In genomic region chr14:57283816-57284215, GRCm38 (mm10) we compare ENCODE assay signal across 23 mouse cellular contexts.
"Had no signal": no experiment of that assay in that cellular context is flagged by ENCODE, and none has a peak within 500 bp of the region (broad histone marks: within the 10 kb centered on the region; RNA-seq: fewer than 3 reads in every experiment).

No protein-coding gene starts in this region.

- H3K36me3 ChIP-seq: heart, embryonic 13.5 days; heart, embryonic 15.5 days; hindbrain, embryonic 13.5 days; hindbrain, embryonic 15.5 days; limb, embryonic 13.5 days; limb, embryonic 15.5 days; liver, embryonic 12.5 days had no signal

- H3K9me3 ChIP-seq: heart, embryonic 13.5 days; heart, embryonic 15.5 days; hindbrain, embryonic 13.5 days; hindbrain, embryonic 15.5 days; limb, embryonic 13.5 days; limb, embryonic 15.5 days; liver, embryonic 12.5 days had no signal

- H3K4me3 ChIP-seq: heart, embryonic 13.5 days; heart, embryonic 15.5 days; hindbrain, embryonic 13.5 days; hindbrain, embryonic 15.5 days; limb, embryonic 13.5 days; limb, embryonic 15.5 days; liver, embryonic 12.5 days had no signal

- H3K9ac ChIP-seq: forebrain, postnatal 0 days; heart, embryonic 13.5 days; heart, embryonic 15.5 days; hindbrain, embryonic 13.5 days; hindbrain, embryonic 15.5 days; limb, embryonic 13.5 days; limb, embryonic 15.5 days; liver, embryonic 12.5 days; liver, embryonic 14.5 days had no signal

- H3K4me1 ChIP-seq: heart, embryonic 15.5 days; limb, embryonic 13.5 days; limb, embryonic 15.5 days; liver, embryonic 12.5 days had no signal

- H3K27ac ChIP-seq: heart, embryonic 13.5 days; heart, embryonic 15.5 days; hindbrain, embryonic 13.5 days; hindbrain, embryonic 15.5 days; hindbrain, postnatal 0 days; kidney, postnatal 0 days; limb, embryonic 13.5 days; limb, embryonic 15.5 days; liver, embryonic 12.5 days; liver, embryonic 14.5 days had no signal

- DNase-seq: forebrain, postnatal 0 days; gastrocnemius, postnatal 14 days; gastrocnemius, postnatal 36 days; heart, adult 18-20 months; heart, postnatal 14 days; heart, postnatal 36 days; kidney, adult 11 months; kidney, adult 2 months; layer of hippocampus, adult 9-11 months; layer of hippocampus, postnatal 36 days; left cerebral cortex, postnatal 4 days had no signal

- ATAC-seq: forebrain, postnatal 0 days; hindbrain, postnatal 0 days; intestine, embryonic 16.5 days; liver, embryonic 12.5 days had no signal

- H3K27me3 ChIP-seq: heart, embryonic 15.5 days; hindbrain, embryonic 13.5 days; hindbrain, embryonic 15.5 days; limb, embryonic 13.5 days; limb, embryonic 15.5 days; liver, embryonic 12.5 days had no signal

- H3K4me2 ChIP-seq: heart, embryonic 11.5 days; heart, embryonic 13.5 days; heart, embryonic 15.5 days; hindbrain, embryonic 13.5 days; hindbrain, embryonic 15.5 days; limb, embryonic 13.5 days; limb, embryonic 15.5 days; liver, embryonic 12.5 days had no signal
